Mouse (Mus musculus) testis, postnatal 10 days (tissue): ENCODE measurements around the gene Socs7.
"Not testable (repeated sequence)": the region's sequence is repeated elsewhere in the genome, so short reads cannot be mapped to it uniquely, and the experiment has no call there.

Source experiments
- DNase-seq: peaks from one replicate; pipeline ENCODE4 v3.0.0; 2021; ENCODE audit warnings: low spot score

Socs7 gene

DNA sequence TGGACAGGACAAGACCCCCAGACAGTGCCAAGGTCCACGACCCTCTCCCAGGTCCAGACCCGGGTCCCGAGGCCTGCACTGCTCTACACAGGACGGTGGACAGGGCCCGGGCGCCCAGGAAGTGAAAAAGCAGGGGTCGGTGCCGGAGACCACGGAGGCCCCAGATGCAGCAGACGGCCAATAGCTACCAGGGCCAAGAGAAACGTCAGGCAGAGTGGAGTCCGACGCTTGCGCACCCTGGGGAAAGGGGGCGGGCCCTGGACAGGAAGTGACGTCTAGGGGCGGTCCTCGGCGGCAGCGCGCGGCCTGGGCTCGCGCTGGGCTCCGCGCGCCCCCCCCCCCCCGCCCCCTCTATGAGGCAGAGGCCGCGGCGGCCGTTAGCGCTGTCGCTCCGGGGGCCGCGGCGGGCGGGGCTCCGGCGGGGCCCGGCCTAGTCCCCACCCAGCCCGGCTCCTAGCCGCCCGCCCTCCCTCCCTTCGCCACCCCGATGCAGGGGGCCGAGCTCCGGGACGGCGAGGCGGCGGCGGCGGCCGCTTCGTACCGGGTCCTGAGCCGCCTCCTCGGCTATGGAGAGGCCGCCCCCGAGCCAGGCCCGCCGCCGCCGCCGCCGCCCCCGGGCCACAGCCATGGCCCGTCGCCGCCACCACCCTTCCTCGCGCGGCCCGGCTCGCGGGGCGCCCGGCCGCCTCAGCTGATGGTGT, at the start of gene Socs7:
TSS of gene Socs7 (plus strand) at position 604 of the 701 bp plus-strand sequence.
- DNase-seq, result peak; percentile 98

DNA sequence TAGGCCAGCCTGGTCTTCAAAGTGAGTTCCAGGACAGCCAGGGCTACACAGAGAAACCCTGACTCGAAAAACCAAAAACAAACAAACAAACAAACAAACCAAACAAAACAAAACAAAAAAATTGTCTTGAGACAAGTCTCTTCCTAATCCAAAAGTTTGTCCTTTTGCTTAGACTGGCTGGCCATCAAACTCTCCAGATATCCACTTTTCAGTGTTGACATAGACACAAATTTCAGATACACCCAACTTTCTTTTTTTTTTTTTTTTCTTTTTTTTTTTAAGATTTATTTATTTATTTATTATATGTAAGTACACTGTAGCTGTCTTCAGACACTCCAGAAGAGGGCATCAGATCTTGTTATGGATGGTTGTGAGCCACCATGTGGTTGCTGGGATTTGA, 49.5 kb upstream of the Socs7 start:
- DNase-seq, result not testable (repeated sequence)

DNA sequence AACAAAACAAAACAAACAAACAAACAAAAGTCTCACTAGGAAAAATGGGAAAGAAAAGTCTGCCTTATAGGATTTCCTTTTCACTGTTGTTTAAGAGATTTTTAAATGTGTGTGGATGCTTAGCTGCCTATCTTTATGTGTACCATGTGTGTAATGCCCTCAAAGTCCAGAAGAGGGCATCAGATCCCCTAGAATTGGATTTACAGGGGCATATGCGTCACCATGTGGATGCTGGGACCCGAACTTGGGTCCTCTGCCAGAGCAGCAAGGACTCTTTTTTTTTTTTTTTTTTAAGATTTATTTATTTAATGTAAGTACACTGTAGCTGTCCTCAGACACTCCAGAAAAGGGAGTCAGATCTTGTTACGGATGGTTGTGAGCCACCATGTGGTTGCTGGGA, 48.2 kb upstream of the Socs7 start:
- peak; percentile 52 for DNase-seq

DNA sequence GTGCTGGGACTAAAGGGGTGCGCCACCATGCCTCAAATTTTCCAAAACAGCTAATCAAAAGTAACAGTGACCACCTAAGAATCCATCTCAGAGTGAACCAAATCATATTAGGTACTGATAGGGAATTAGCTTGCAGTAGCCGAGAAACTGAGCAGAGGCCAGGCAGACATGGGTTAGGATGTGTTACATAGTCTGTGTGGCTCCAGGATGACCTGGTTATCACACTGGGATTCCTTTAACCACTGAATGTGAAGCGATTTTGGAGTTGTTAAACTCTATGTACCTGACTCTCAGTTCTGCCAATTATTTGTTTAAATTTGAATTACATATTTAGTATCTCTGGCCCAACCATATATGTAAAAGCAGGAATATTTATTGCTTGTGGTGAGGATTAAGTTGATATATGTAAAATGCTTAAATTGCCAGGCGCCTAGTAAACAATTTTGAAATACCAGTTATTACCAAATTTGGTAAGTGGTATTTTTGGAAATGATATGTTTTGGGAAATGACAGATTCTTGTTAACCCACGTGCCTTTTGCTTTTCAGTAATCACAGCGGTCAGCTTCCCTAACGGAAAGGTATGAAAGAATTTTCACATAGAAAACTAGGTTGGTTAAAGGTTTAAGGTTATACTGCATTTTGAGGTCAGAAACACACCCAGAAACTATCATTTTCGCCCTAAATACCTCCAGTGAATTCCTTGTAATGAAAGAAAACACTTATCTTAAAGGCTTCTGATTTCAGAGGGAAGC, 47.4 kb upstream of the Socs7 start:
- no peak for DNase-seq

DNA sequence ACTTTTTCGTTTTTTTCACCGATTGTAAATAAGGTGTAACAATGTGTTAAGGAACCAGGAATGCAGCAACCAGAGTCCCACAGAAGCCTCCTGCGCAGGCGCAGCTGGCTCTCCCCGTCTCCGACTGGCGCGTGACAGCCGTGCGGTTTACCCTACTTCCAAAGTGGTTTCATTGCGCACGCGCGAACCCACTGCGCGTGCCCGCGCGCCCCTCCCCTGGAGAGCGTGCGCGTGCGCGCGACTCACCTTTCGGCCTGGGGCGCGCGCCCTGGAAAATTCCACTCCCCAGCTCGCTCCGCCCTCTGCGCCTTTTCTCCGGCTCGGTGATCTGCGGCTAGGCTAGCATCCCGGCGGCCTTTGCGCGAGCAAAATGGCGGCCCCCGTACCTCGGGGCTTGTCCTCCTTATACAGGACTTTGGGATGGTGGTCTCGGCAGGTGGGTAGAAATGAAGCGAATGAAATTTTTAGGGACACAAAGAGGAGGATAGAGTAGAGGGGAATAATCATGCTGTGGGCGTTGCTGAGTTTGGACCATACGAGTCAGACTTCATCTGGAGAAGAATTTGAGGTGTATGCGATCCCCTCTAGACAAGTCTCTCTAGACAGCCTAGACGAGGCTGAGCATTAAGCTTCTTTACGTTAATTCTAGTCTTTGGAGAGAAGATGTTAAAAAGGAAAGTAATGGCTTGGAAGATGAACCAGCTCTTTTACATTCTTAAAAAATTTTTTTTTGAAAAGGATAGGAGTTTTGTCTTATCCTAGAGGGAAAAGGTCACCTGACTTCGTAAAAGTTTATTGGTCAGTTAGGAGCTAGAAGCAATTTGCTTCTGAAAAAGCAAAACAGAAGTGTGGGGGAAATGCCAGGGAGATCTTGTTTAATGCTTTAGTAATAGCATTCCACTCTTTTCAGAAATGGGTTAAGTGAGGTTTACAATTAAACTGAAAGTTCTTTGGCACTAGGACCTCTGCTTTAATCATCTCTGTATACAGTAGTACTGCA, 46.5 kb upstream of the Socs7 start, which contains the start of gene Mrpl45:
TSS of gene Mrpl45 (plus strand) at position 213 of the 1,000 bp plus-strand sequence.
- peak; percentile 99 for DNase-seq

DNA sequence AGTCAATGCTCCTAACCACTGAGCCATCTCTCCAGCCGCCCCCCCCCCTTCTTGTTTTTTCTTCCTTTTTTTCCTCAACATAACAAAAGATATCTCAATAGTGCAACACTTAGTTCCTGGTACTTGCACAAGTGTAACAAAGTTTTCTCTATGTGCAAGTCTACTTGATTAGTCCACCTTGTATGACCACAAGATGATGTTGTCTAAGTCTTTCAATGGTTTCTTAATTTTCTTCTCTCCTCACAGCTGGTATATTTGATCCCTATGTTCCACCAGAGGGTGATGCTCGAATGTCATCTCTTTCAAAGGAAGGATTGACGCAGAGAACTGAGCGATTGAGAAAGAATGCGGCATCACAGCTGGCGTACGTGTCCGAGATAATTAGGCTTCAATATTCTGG, 41.2 kb upstream of the Socs7 start:
- DNase-seq, result no peak

DNA sequence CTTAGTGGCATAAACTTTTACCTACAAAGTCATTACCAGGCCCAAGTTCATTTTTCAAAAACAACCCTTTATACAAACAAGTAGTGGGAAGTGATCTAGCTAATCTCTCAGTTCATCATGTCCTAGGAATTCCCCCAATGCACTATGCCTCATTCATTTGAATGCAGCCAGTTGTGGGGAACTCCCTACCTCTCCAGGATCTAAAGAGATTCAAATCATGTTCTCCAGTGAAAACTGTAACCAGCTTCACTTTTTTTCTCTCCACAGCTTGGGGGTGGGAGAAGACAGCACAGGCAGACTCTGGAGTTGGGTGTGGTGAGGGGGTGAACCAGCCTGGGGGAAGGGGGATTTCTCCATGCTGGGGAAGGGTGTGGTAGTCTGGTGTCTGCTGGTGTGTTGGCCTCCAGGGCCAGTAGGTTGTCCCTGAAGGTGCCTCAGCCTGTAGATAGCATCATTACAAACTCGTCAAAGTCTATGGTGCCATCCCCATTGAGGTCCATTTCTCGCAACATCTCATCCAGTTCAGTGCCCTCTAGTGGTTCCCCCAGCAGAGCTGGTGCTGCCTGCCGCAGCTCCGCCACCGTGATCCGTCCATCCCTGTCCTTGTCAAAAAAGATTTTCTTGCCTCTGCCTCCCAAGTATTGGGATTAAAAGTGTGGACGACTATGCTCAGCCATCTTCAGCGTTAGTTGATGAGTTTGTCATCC, 40.3 kb upstream of the Socs7 start:
- not testable (repeated sequence) for DNase-seq

DNA sequence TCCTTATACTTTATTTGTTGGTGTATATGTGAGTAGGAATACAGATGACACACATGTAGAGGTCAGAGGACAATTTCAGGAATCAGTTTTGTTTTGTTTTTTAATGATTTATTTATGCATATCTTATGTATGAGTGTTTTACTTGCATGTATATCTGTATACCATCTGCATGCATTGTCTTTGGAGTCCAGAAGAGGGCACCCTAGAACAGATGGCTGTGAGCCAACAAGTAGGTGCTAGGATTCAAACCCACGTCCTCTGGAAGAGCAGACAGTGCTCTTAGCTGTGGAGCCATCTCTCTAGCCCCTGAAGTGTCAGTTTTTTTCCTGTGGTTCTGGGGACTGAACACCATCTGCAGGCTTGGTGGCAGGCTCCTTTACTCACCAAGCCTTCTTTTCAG, 37.1 kb upstream of the Socs7 start:
- DNase-seq, result no peak

DNA sequence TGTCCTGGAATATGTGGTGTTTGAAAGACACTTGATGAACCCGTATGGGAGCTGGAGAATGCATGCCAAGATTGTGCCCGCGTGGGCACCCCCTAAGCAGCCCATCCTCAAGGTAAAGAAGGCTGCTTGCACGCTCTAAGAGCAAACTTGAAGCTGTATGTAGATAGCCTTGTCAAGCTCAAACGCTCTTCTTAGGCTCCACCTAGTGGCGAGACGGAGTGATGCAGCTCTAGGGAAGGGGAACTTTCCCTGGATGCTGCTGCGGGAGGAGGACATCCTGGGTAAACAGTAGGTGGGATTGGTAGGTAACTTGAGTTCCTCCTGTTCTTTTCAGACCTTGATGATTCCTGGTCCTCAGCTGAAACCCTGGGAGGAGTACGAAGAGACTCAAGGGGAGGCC, 34.2 kb upstream of the Socs7 start:
- peak; percentile 80 for DNase-seq

DNA sequence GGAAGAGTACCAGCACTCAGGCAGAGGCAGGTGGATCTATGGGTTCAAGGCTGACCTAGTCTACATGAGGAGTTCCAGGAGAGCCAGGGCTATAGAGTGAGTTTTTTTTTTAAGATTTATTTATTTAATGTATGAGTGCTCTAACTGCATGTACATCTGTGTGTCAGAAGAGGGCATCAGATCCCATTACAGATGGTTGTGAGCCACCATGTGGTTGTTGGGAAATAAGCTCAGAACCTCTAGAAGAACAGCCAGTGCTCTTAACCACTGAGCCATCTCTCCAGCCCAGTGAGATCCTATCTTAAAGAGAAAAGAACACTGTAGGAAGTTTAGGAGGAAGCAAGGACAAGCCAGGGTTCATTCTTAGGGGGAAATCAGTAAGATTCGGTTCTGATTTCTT, 32.0 kb upstream of the Socs7 start:
- DNase-seq, result no peak

DNA sequence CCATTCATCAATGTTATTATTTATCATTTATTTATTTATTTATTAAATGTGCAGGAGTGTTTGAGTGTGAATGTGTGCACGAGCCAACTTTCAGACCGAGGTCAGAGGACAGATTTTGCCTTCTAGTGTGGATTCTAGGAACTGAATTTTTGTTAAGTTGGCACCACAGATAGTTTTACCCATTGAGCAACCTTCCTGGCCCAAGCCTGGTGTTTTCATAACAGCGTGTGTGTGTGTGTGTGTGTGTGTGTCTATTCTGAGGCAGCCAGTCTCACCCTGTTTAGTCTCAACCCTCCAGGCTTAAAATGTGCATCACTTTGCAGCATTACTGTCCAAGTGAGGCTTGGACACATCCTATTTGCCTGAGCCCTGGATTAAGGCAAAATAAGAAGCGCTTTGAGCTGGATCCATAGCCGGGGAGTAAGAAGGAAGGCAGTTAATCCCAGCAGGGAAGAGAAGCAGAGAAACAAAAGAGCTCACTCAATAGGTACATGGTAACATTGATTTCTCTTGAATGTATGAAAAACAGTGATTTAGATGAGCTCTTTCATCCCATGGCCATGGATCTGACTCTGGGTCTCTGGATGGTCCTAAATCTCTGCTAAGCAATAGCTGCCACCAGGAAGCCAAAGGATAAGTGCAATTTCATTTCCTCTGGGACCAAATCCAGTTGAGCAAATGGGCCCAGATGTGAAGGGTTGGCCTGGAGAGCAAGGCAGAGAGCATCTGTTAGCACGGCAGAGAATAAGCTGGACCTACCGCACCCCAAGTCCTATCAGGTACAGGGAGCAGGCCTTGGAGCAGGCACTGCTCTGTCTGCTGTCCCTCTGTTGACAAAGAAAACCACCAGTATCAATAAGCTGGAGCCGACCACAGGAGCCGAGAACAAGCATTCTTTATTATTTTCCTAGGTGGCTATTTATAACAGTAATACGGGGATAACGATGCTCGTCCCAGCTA, 30.8 kb upstream of the Socs7 start:
- DNase-seq, result no peak

DNA sequence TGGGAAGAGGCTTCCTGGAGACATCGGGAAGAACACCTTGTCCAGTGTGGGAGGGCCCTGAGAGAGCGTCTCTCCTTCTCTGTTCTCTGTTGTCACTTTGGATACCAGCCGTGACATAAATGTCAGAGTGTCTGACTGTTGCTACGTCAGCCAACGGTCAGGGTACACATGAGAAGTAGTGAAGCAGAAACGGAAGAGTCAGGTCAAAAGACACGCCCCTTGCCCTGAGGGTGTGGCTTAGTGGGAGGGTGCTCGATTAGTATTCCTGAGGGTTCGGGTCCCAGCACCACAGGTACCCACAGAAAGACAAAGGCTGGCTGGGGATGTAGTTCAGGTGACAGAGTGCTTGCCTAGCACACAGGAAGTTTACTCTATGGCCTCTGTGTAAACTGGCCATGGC, 29.3 kb upstream of the Socs7 start:
- no peak for DNase-seq

DNA sequence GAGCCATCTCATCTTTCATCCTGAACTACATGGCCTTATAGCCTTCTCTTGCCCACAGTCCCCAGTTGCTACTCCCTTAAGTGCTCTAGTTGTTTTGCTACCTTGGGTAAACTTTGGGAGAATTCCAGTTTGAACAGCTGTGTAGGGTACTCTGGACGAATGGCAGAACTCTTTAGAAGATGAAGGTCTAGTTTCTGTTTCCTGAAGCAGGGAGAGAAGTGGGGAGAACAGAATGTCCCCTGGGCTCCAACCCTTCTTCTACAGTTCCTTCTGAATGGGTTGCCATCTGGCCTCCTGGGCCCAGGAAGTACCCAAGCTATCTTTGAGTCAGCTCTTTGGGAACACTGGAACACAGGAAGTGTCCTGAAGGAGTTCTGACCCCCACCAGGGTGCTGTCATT, 28.5 kb upstream of the Socs7 start:
- DNase-seq, result no peak

DNA sequence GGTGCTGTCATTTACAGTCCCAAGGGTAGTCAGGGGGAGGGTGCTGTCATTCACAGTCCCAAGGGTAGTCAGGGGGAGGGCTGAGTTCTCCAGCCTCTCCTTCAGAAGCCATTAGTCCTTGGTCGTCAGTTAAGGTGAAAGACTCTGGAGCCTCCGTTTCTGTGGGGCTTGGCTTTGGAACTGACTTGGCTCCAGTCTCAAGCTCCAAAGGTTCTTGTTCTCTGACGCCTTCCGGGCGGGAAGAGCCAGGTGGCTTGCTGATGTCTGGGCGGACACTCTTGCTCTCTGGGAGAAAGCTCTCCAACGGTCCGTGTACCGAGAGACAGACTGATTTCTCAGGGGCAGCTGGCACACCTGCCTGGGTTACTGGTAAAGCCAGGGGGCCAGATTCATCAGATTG, 28.0 kb upstream of the Socs7 start:
- DNase-seq, result no peak

DNA sequence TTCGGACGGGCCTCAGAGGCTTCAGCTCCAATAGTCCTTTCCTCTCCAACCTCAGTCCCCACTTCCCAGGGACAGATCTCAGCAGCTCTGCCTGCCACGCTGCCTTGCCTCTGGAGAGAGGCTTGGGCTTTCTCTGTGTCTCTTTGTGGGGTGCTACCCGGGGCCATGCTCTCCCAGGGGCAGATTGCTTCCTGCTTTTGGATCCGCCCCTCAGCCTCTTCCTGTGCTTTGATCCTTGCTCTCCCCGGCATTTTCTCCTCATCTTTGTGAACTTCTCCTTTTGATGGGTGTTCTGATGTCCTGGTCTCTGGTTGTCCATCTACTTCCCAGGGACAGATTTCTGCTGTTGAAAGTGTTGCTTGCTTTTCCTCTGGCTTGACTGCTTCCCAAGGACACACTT, 26.1 kb upstream of the Socs7 start:
- DNase-seq, result no peak

DNA sequence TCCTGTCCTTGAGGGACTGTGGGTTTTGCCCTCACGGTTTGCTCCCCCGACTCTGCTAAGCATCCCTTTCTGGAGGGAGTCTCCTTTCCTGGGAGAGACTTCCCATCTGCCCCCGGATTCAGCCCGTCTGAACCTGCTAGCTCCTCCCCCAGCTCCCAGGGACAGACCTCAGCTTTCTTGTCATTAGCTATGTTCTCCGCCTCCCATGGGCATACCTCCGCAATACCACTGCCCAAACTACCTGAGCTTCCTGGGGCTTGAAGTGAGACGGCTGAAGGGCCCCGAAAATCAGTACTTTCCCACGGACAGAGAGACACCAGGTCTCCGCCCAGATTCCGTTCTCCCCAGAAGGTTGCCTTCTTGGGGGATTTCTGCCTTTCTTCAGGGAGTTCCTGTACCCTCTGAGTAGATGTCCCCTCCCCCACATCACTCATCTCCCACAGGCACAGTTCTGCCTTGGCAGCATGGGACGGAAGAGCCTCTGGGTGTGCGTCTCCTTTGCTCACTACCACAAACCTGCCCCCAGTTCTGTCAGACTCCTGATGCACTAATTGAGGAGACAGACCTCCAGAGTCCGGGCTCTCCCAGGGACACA, 25.5 kb upstream of the Socs7 start:
- no peak for DNase-seq

DNA sequence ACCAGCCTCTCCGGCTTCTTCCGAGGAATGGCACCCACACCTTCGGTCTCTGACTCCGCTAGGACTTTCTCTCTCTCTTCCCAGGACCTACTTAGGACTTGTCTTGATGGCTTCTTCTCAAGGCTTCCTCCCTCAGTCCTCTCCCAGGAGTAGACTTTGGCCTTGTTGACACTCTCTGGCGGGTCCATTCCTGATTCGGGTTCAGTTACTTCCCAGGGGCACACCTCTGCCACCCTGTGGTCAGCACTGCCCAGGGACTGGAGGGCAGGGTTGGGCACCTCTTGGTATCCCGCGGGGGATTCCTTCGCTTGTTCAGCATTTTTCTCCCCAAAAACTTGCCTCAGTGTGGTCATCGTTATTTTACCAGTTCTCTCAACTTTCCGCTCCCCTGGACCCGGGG, 25.0 kb upstream of the Socs7 start:
- DNase-seq, result no peak

DNA sequence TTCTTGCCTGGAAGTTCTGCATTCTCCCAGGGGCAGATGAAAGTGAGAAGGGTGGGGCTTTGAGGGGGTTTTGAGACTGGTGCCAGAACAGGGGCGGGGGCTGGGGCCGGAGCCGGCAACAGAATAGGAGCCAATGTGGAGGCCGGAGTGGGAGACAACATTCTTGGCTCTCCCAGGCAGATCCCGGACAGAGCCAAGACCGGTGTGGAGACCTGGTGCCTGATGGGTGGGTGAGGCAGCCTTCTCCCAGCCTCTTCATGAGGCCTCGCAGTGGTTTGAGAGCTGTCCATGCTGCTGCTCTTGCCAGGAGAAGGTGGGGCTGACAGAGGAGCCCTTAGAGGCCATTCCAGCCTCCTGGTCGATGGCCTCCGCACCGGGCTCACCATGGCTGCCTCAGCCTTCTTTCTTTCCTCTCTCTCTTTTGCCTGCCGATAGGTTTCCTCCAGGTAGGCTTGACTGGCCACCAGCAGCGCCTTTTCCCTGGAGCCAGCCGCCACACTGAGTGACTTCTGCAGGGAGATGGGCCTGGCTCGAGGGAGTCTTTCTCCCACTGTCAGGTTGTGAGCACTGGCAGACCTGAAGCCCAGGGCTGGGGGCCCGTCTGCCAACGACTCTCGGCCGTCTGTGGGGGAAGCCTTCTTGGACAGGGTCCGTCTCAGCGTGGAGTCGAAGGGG, 23.9 kb upstream of the Socs7 start:
- peak; percentile 57 for DNase-seq

DNA sequence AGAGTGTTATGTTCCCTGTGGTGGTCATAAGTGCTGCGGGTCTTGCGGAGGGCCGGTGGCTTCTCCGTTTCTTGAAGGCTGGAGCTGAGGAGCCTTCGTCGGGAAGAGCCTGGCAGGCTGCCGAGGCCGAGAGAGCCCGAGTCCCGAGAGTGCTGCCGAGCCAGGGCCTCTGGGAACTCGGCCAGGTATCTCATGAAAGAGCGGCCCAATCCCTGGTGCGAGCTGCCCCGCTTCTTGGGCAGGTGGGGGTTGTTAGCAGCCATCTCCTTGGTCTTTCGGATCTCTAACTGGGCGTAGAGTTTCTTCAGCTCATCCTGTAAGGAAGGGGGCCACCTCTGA, 23.4 kb upstream of the Socs7 start:
- peak; percentile 88 for DNase-seq

DNA sequence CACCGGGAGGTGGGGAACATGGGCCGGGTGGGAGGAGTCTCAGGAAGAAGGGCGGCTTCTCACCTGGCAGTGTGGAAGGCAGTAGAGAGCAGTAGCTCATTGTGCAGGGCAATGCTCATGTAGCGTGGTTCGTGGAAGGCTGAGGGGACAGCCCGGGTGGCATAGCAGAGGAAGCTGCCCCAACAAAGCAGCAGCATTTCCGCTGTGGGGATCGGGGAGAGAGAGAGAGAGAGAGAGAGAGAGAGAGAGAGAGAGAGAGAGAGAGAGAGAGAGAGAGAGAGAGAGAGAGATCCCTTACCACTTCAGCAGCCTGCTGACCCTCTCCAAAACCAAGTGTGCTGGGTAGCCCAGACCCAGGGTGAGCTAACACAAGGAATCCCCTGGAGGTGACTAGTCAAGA, 19.2 kb upstream of the Socs7 start:
- DNase-seq, result no peak
